Mouse (Mus musculus) ES-E14 (cell line): ENCODE measurements around the gene Tbck.

Experiments used
- CHD2 ChIP-seq: IDR thresholded peaks from 2 replicates; pipeline ENCODE4 v1.6.1; 2014; ENCODE audit warnings: mild to moderate bottlenecking, low read depth, low read length, inconsistent platforms
- HCFC1 ChIP-seq: IDR thresholded peaks from 2 replicates; pipeline ENCODE4 v1.6.1; 2012; ENCODE audit warnings: low read length, inconsistent platforms, borderline replicate concordance; ENCODE audit not compliant: insufficient read depth
- MAFK ChIP-seq: IDR thresholded peaks from 2 replicates; pipeline ENCODE4 v1.6.1; 2014; ENCODE audit warnings: mild to moderate bottlenecking, low read depth, low read length, inconsistent platforms; ENCODE audit not compliant: insufficient read depth
- ZC3H11A ChIP-seq: IDR thresholded peaks from 2 replicates; pipeline ENCODE4 v1.6.1; 2012; ENCODE audit warnings: low read depth, mild to moderate bottlenecking, inconsistent platforms, low read length, borderline replicate concordance
- ZNF384 ChIP-seq: IDR thresholded peaks from 2 replicates; pipeline ENCODE4 v1.6.1; 2012; ENCODE audit warnings: low read depth, low read length, inconsistent platforms

DNA sequence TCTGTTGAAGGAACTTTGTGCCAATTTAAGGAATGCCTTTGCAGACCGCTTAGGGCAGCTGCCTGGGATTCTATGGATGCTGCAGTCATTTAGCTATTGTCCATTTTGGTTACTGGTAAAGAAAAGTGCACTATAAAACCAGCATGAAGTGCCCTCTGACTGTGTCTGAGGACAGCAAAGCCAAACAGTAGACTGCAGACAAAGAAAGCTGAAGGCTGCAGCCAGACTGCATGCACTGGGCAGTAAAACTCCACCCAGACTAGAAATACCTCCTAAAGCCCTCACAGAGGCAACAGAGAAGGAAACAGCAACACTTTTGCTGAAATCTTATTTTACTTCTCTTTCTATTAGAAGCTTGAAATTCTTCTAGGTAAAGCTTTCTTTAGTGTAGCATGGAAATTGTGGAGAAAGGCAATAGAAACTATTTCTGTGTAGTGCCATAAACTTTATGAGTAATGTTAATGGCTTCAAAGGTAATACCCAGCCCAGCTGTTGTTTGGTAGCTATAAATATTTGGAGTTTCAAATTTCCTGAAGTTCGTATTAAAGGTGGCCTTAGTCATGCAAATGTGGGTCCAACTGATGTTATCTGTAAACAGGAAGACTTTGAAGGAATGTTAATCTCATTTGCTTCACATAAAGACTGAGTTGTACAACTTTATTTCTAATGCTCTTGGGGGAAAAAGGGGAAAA is 124.1 kb downstream of the Tbck start:
- TF ChIP-seq CHD2, result no peak
- no peak for TF ChIP-seq MAFK
- no peak for TF ChIP-seq ZC3H11A
- no peak for TF ChIP-seq ZNF384
- no peak for TF ChIP-seq HCFC1
